Mouse (Mus musculus) kidney, embryonic 15.5 days (tissue): ENCODE measurements around the gene Vrk1. TPM values are rescaled to one million over a fixed set of nuclear protein-coding genes. Genes with fewer than 3 reads are reported as not detected.

Source experiments
- ATAC-seq: fragments of 200-750 bp; cut with Nextera tagmentation; replicated peaks from 2 replicates; pipeline ENCODE4 v1.8.0; 2017; ENCODE audit warnings: moderate TSS enrichment; ENCODE audit not compliant: low FRiP score
- H3K27ac ChIP-seq: fragments of 300-500 bp; sonication (generic); 2 replicates; pipeline ENCODE4 v1.5.1; 2015; ENCODE audit warnings: mild to moderate bottlenecking, inconsistent platforms
- H3K27me3 ChIP-seq: fragments of 300-500 bp; sonication (generic); 2 replicates; pipeline ENCODE4 v1.6.1; 2015; ENCODE audit warnings: inconsistent platforms
- H3K36me3 ChIP-seq: fragments of 300-500 bp; sonication (generic); 2 replicates; pipeline ENCODE4 v1.6.1; 2015; ENCODE audit warnings: inconsistent platforms
- H3K4me1 ChIP-seq: fragments of 300-500 bp; sonication (generic); 2 replicates; pipeline ENCODE4 v1.6.1; 2015; ENCODE audit warnings: inconsistent platforms
- H3K4me2 ChIP-seq: fragments of 300-500 bp; sonication (generic); 2 replicates; pipeline ENCODE4 v1.6.1; 2015; ENCODE audit warnings: moderate library complexity, mild to moderate bottlenecking, inconsistent platforms
- H3K4me3 ChIP-seq: fragments of 300-500 bp; sonication (generic); replicated peaks from 2 replicates; pipeline ENCODE4 v1.5.1; 2015; ENCODE audit warnings: mild to moderate bottlenecking, inconsistent platforms
- H3K9ac ChIP-seq: fragments of 300-500 bp; sonication (generic); 2 replicates; pipeline ENCODE4 v1.6.1; 2015; ENCODE audit warnings: mild to moderate bottlenecking, inconsistent platforms
- H3K9me3 ChIP-seq: fragments of 300-500 bp; sonication (generic); replicated peaks from 2 replicates; pipeline ENCODE4 v1.6.1; 2016; ENCODE audit warnings: inconsistent platforms
- WGBS: fragments of 180-500 bp; shearing (Covaris S2); methylation state at CpG from one replicate; pipeline ENCODE4 v1.1.7; 2015; ENCODE audit warnings: mixed read lengths; 5-methylcytosine and 5-hydroxymethylcytosine counted together
- polyA plus RNA-seq: library from polyadenylated mRNA; unstranded; fragments of >200 nt; fragmentation: Nextera tagmentation; extraction: Ambion mirVana; gene quantifications from 2 replicates; pipeline ENCODE4 v1.2.1, GENCODE M21; 2015

Vrk1 gene
- polyA plus RNA-seq, 1 experiment from 2014 or later = 71.3 TPM

DNA sequence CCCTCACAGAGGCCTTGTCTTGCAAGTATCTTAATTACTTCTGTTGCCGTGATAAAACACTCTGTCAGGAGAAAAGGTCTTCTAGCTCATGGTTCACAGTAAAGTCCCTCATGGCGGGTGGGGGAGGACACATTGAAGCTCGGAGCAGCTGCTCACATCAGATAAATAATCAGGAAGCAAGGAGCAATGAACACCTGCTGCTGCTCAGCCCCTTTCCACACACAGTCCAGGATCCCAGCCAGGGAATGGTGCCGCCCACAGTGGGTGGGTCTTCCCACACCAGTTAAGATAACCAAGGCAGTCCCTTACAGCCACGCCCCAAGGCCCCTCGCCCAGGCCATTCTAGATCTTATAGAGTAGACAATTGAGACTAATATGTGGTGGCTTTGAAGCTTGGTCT lies 3.8 kb upstream of the Vrk1 start:
- ATAC-seq = no peak

DNA sequence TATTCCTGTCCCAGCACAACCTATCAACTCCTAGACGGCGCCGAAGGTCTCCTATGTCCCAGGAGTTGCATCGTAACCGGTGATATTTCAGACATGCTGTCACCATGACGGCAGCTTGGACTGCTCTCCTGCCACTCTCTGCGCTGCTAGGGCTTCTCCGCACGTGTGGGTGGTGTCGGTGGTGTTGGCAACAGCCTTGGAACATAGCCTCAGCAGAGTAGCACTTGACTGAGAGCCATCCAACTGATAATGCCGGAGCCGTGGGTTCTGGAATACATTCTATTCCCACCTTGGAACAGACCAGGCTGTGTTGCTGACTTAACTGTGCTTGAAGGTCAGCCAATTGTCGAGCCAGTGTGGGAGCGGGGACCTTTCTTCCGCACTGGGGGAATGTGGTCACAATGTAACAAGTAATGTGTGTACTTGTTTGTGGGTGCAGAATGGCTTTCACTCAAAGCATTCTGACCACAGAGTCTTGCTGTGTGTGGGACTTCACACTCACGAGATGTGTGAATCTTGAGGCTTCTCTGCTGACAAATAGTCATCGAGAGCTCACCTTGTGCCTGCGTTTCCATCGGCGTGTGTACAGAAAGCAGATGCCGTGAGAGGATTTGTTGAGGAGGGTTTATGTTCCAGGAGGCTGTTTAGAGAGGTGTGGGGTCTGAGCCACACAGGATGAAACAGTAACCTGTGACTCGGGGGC lies 1.5 kb upstream of the Vrk1 start:
- no peak overlapping the region for H3K4me3 ChIP-seq

More for the DNA sequence above, 3.8 kb upstream of the Vrk1 start:
- Histone ChIP-seq H3K4me2 (no peak overlapping the region), H3K36me3 (no peaks in the 10 kb centered on the region), H3K27me3 (no peaks in the 10 kb centered on the region), H3K9me3 (no peaks in the 10 kb centered on the region), H3K9ac (no peak overlapping the region), H3K4me3 (no peak overlapping the region), H3K27ac (no peak overlapping the region), H3K4me1 (peaks cover 3% of the 10 kb centered on the region)
- WGBS = 72% methylated on average over 6 of the region's 6 CpGs

DNA sequence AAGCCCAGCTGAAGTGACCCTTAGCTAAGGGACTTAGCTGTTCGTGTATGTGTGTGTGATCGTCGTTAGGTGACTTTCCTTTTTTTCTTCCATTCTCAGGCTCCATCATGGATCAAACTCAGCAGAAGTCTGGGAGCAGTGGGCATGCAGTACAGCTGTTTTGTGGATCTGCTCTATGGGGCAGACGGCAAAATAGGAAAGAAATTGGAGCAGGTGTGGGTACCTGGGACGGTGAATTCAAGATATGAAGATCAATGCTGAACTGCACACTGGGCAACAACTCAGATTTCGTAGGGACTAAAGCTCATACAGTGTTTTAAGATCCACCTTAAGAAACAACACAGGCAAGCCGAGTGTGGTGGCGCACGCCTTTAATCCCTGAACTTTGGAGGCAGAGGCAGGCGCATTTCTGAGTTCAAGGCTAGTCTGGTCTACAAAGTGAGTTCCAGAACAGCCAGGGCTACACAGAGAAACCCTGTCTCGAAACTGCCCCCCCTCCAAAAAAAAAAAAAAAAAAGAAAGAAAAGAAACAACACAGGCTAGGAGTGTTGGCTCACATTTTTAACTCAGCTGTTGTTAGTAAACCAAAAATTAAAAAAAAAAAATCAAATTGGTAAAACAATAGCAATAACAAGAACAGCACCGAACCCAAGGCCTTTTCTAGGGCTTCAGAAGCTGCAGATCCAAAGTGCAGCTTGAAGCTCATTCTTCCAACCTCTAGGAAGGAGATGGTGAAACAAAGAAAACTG lies 732 bp upstream of the Vrk1 start:
- ATAC-seq = 0 out of 2 replicates have a peak, but pooled peaks have one; percentile 1
- Histone ChIP-seq H3K9me3 (no peaks in the 10 kb centered on the region), H3K4me2 (peak overlapping the region; percentile 73), H3K9ac (0 out of 2 replicates have a peak overlapping the region, but pooled peaks have one; percentile 21), H3K36me3 (0 out of 2 replicates have a peak, but pooled peaks cover 7% of the 10 kb centered on the region), H3K4me3 (peak overlapping the region; percentile 94), H3K4me1 (peaks cover 6% of the 10 kb centered on the region), H3K27me3 (no peaks in the 10 kb centered on the region), H3K27ac (no peak overlapping the region)
- 82% methylated on average over 12 of the region's 12 CpGs for WGBS

More for the DNA sequence above, 1.5 kb upstream of the Vrk1 start:
- no peaks in the 10 kb centered on the region for H3K27me3 ChIP-seq
- no peak for ATAC-seq
- H3K36me3 ChIP-seq = 0 out of 2 replicates have a peak, but pooled peaks cover under 1% of the 10 kb centered on the region
- H3K27ac ChIP-seq = no peak overlapping the region
- H3K9me3 ChIP-seq = no peaks in the 10 kb centered on the region
- H3K4me2 ChIP-seq = no peak overlapping the region
- H3K4me1 ChIP-seq = peaks cover 6% of the 10 kb centered on the region
- H3K9ac ChIP-seq = no peak overlapping the region
- WGBS = 87% methylated on average over 22 of the region's 22 CpGs

DNA sequence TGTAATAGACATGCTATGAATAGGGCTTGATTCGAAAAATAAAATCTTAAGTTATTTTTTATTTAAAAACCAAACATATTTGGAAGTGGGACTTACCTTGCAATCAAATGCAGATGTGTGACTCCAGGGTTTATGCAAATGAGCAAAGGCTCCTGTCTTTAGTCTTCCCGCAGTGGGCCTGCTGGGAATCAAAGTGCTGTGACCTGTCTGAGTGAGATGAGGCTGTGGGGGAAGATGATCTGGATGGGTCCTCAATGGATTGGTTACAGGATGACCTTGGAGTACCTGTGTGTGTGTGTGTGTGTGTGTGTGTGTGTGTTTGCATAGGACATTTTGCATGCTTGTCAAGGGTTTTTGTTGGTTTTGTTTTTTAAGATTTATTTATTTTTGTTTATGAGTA lies 2.1 kb downstream of the Vrk1 start:
- Histone ChIP-seq H3K36me3 (0 out of 2 replicates have a peak, but pooled peaks cover 11% of the 10 kb centered on the region), H3K27me3 (no peaks in the 10 kb centered on the region), H3K27ac (no peak overlapping the region), H3K4me2 (no peak overlapping the region), H3K4me3 (no peak overlapping the region), H3K9ac (no peak overlapping the region), H3K4me1 (peaks cover 6% of the 10 kb centered on the region), H3K9me3 (no peaks in the 10 kb centered on the region)
- no peak for ATAC-seq
- WGBS = 77% methylated on average over 2 of the region's 2 CpGs

DNA sequence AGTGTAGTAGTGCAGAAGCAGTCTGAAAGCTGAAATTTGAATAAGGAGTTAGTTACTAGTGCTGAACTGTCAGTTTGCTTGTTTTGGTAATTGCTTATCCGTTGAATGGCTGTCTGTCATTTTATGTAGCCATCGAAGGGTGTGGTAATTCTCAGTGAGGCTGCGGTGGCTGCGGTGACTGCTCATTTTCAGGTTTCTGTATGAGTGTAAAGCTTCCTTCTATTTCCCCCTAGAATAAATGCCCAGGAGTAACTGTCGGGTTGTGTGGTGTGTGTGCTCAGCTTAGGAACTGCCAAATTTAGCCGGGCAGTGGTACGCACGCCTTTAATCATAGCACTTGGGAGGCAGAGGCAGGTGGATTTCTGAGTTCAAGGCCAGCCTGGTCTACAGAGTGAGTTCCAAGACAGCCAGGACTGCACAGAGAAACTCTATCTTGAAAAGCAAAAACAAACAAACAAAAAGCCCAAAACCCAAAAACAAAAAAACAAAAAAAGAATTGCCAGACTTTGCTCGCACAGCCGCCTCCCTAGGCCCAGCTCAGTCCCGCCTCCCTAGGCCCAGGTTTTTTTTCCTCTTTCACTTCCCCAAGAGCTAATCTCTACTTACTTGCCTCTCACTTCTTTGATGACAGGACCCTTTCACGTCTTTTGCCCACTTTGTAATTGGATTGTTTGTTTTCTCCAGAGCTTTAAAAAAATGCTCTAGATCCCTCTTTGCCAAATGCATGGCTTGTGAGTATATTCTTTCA lies 6.4 kb downstream of the Vrk1 start:
- no peak overlapping the region for H3K4me2 ChIP-seq
- no peaks in the 10 kb centered on the region for H3K9me3 ChIP-seq
- WGBS = 93% methylated on average over 12 of the region's 12 CpGs
- no peaks in the 10 kb centered on the region for H3K27me3 ChIP-seq
- H3K9ac ChIP-seq = no peak overlapping the region
- H3K4me3 ChIP-seq = no peak overlapping the region
- H3K36me3 ChIP-seq = 0 out of 2 replicates have a peak, but pooled peaks cover 11% of the 10 kb centered on the region
- peaks cover under 1% of the 10 kb centered on the region for H3K4me1 ChIP-seq
- no peak for ATAC-seq
- no peak overlapping the region for H3K27ac ChIP-seq

DNA sequence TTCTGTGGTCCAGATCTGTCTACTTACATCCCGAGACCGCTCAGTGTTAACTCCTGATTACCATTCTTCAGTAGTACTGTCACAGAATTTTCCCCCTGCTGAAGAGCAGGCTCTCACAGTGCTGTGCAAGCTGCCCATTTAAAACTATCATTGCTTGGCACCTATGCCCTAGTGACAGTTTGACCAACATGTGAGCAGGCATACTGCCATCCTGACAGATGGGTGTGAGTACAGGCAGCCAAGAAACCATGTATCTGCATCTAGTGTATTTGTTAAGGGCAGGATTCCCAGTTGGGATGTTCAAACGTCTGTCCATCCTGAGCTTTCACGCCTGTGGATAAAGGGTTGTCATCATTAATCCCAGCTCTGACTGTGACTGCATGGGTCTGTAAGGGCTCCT lies 10.0 kb downstream of the Vrk1 start:
- 87% methylated on average over 4 of the region's 4 CpGs for WGBS
- no peak overlapping the region for H3K27ac ChIP-seq
- no peaks in the 10 kb centered on the region for H3K27me3 ChIP-seq
- no peak overlapping the region for H3K4me3 ChIP-seq
- H3K4me2 ChIP-seq = no peak overlapping the region
- H3K36me3 ChIP-seq = 0 out of 2 replicates have a peak, but pooled peaks cover 4% of the 10 kb centered on the region
- no peaks in the 10 kb centered on the region for H3K4me1 ChIP-seq
- no peak for ATAC-seq
- no peak overlapping the region for H3K9ac ChIP-seq
- H3K9me3 ChIP-seq = no peaks in the 10 kb centered on the region

DNA sequence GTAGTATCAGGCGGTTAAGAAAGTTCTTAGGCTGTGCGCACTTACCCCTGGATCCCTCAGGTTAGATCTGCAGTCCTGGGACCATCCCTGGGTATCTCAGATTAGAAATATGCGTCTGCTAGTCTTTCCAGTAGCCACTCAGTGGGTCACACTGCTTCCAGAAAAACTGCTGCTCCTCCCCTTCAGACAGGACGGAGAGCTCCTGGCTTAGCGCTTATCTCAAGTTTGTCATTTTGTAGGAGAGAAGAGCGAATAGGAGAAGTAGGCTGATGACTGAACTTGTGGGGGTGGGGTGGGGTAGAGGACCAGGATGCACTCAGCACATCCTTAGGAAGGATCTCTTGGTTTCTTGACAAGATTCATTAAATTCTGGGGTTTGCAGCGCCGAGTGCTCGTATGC lies 13.6 kb downstream of the Vrk1 start:
- no peak for ATAC-seq

DNA sequence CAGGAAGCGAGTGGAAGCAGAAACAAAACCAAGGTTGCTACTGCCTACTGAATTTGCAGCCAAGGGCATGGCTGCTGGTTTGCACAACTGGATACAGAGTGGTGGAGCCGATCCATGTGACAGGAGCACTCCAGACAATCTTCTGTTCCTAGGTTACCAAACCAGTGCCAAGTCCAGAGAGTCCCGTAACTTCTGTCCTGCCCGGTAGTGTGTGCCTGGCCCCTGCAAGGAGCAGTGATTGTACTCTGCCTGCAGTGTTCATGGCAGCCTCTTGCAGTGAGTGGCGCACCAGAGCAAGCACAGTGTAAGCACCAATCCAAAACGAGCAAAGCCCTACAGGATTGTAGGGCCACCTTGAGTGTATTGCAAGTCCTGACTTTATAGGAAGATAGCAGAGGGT lies 15.4 kb downstream of the Vrk1 start:
- Histone ChIP-seq H3K4me2 (no peak overlapping the region), H3K4me3 (no peak overlapping the region), H3K9ac (no peak overlapping the region), H3K27me3 (no peaks in the 10 kb centered on the region), H3K9me3 (no peaks in the 10 kb centered on the region), H3K36me3 (peaks cover 7% of the 10 kb centered on the region; the same call in 1 of the 2 replicates), H3K27ac (no peak overlapping the region), H3K4me1 (no peaks in the 10 kb centered on the region)
- no peak for ATAC-seq
- WGBS = 80% methylated on average over 6 of the region's 6 CpGs

More for the DNA sequence above, 13.6 kb downstream of the Vrk1 start:
- no peaks in the 10 kb centered on the region for H3K9me3 ChIP-seq
- no peak overlapping the region for H3K27ac ChIP-seq
- 89% methylated on average over 9 of the region's 9 CpGs for WGBS
- H3K9ac ChIP-seq = no peak overlapping the region
- no peaks in the 10 kb centered on the region for H3K4me1 ChIP-seq
- H3K36me3 ChIP-seq = peaks cover 7% of the 10 kb centered on the region; the same call in 1 of the 2 replicates
- no peak overlapping the region for H3K4me2 ChIP-seq
- H3K27me3 ChIP-seq = no peaks in the 10 kb centered on the region
- H3K4me3 ChIP-seq = no peak overlapping the region

DNA sequence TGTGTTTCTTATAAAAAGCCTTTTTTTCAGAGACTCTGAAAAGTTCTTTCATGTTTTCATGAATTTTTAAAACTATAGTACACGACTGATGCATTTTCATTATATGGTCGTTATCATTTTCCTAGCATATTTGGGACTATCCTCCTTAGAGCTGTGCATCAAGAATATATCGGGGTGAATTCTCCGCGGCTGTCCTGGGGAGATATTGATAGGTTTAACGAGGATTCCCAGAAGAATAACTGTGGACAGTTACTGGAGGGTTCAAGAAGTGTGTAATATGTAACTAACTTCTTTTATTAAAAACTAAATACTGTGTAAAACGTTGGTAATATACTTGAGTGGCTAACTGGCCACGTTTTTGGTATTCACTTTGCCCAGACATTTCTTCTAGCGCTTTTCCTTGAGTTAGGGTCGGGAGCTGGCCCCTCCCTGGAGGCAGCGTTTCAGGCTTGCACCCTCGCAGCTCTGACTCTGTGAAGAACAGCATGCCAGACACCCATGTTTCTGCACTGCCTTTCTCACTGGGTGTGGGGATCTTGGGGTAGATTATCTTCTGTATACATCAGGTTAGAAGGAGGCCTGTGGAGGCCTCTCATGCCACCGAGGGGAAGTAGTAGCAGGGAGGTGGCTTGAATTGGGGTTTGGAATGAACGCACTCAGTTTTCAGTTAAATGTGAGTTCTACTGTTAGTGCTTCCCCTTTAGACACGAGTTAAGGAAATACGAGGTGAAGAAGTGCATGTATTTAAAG lies 16.5 kb downstream of the Vrk1 start:
- H3K27ac ChIP-seq = no peak overlapping the region
- H3K4me2 ChIP-seq = no peak overlapping the region
- 89% methylated on average over 16 of the region's 16 CpGs for WGBS
- no peak overlapping the region for H3K9ac ChIP-seq
- H3K9me3 ChIP-seq = no peaks in the 10 kb centered on the region
- H3K4me3 ChIP-seq = no peak overlapping the region
- no peaks in the 10 kb centered on the region for H3K4me1 ChIP-seq
- ATAC-seq = peak; percentile 58; the same call in 1 of the 2 replicates
- H3K36me3 ChIP-seq = peaks cover 7% of the 10 kb centered on the region; the same call in 1 of the 2 replicates
- H3K27me3 ChIP-seq = no peaks in the 10 kb centered on the region

DNA sequence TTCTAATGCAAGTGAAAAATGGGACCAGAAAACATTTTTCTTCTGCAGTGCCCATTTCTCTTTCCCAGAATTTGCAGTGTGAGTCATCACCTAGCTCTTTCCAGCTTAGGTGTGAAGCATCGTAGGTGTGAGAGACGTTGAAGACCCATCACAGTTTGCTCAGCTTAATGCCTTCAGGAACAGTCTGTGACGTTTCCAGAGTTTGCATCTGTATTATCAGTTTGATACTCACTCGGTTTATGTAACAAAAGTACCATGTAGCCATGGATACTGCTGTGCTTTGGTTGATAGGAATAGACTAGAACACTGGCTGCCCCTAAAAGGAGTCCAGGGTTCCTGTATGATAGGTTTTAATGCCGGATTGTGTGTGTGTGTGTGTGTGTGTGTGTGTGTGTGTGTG lies 17.3 kb downstream of the Vrk1 start:
- H3K4me3 ChIP-seq = no peak overlapping the region
- peaks cover 7% of the 10 kb centered on the region; the same call in 1 of the 2 replicates for H3K36me3 ChIP-seq
- no peak overlapping the region for H3K4me2 ChIP-seq
- no peaks in the 10 kb centered on the region for H3K27me3 ChIP-seq
- WGBS = 80% methylated on average over 5 of the region's 5 CpGs
- no peak for ATAC-seq
- no peaks in the 10 kb centered on the region for H3K9me3 ChIP-seq
- H3K27ac ChIP-seq = no peak overlapping the region
- no peak overlapping the region for H3K9ac ChIP-seq
- H3K4me1 ChIP-seq = no peaks in the 10 kb centered on the region

DNA sequence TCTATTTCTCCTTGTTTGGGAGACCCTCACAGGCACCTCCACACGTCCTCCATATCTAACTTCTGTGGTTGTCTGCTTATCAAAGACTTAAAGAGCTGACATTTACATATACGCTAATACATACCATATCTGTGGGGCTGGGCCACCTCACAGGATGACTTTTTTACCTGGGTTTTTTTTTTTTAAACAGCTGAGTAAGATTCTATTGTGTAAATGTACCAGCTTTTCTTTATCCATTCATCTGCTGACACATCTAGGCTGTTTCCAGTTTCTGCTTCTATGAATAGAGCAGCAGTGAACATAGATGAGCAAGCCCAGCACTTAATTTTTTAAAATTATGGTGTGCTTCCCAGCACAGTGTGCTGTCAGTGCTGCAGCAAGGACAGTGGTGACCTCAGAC lies 19.6 kb downstream of the Vrk1 start:
- no peak overlapping the region for H3K4me3 ChIP-seq
- WGBS = 87% methylated on average over 2 of the region's 2 CpGs
- H3K27me3 ChIP-seq = no peaks in the 10 kb centered on the region
- H3K36me3 ChIP-seq = peaks cover 7% of the 10 kb centered on the region; the same call in 1 of the 2 replicates
- no peaks in the 10 kb centered on the region for H3K9me3 ChIP-seq
- H3K4me1 ChIP-seq = no peaks in the 10 kb centered on the region
- no peak overlapping the region for H3K27ac ChIP-seq
- no peak overlapping the region for H3K4me2 ChIP-seq
- ATAC-seq = no peak
- H3K9ac ChIP-seq = no peak overlapping the region
